Mouse (Mus musculus): ENCODE measurements around the gene Map3k6.

GRCm38 (mm10) chr4:133292901-133293843 lies 52.6 kb downstream of the Map3k6 start:
- TF ChIP-seq CTCF (IDR thresholded peaks at IDR 0.05; ENCODE audit: borderline replicate concordance, insufficient read depth, low read length) = no peak
- no peak for TF ChIP-seq POLR2A (IDR thresholded peaks at IDR 0.05; ENCODE audit: low read depth, low read length)
